In the genomic region with DNA sequence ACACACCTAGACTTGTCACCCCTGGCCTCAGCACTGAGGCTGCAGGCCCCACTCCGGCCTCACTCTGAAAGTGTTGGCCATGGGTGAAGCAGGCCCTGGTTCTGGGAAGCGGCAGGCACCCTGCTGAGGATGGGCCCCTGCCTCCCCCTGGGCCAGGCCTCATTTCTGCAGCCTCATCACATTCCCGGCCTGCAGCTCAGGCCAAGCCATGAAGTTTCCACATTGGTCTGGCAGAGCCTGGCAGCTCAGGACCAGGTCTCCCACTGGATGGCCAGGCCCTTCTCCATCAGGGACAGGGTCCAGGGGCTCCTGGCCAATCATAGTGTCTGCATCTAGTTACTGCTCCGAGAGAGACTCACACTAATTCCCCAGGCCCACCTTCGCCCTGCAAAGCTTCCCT, we compare ENCODE assay signal across 11 mouse cellular contexts. TPM values are rescaled to one million over a fixed set of nuclear protein-coding genes. Genes with fewer than 3 reads are reported as not detected.
DNase-seq lines count a peak whose midpoint lies in the region; ATAC-seq lines count a peak whose summit lies in the region.
"Had no signal": no experiment of that assay in that cellular context is flagged by ENCODE, and none has a peak within 500 bp of the region (broad histone marks: within the 10 kb centered on the region; RNA-seq: fewer than 3 reads in every experiment).

No protein-coding gene starts in this region.

- H3K9ac ChIP-seq in forebrain, embryonic 16.5 days (replicated peaks; ENCODE audit: low read depth, low read length): no peak overlapping the region
- peak overlapping the region; percentile 37 for H3K9ac ChIP-seq in midbrain, embryonic 11.5 days (ENCODE audit: low read length)
- H3K9ac ChIP-seq: liver, embryonic 15.5 days had no signal

- no peaks in the 10 kb centered on the region for H3K9me3 ChIP-seq in forebrain, embryonic 10.5 days
- no peaks in the 10 kb centered on the region for H3K9me3 ChIP-seq in forebrain, embryonic 16.5 days (ENCODE audit: control insufficient read depth, low read length)
- H3K9me3 ChIP-seq in midbrain, embryonic 11.5 days (ENCODE audit: control insufficient read depth, low read length): no peaks in the 10 kb centered on the region
- H3K9me3 ChIP-seq: liver, embryonic 15.5 days had no signal

- peaks cover 15% of the 10 kb centered on the region for H3K27me3 ChIP-seq in forebrain, embryonic 10.5 days (ENCODE audit: poor library complexity, severe bottlenecking)
- no peaks in the 10 kb centered on the region for H3K27me3 ChIP-seq in forebrain, embryonic 16.5 days (replicated peaks; ENCODE audit: control insufficient read depth, insufficient read depth, low read length)
- H3K27me3 ChIP-seq in midbrain, embryonic 11.5 days (ENCODE audit: control insufficient read depth, insufficient read depth, low read length): no peaks in the 10 kb centered on the region

- H3K4me1 ChIP-seq in forebrain, embryonic 10.5 days: peaks cover 67% of the 10 kb centered on the region
- H3K4me1 ChIP-seq in forebrain, embryonic 16.5 days (replicated peaks; ENCODE audit: control insufficient read depth, insufficient read depth, low read length): peaks cover 13% of the 10 kb centered on the region
- H3K4me1 ChIP-seq in midbrain, embryonic 11.5 days (ENCODE audit: control insufficient read depth, insufficient read depth, low read length): peaks cover 44% of the 10 kb centered on the region
- H3K4me1 ChIP-seq: liver, embryonic 15.5 days had no signal

- H3K4me2 ChIP-seq in forebrain, embryonic 16.5 days (ENCODE audit: low read length): no peak overlapping the region
- 0 out of 2 replicates have a peak overlapping the region, but pooled peaks have one; percentile 9 for H3K4me2 ChIP-seq in midbrain, embryonic 11.5 days
- H3K4me2 ChIP-seq: liver, embryonic 15.5 days had no signal

- H3K36me3 ChIP-seq in forebrain, embryonic 10.5 days (replicated peaks): no peaks in the 10 kb centered on the region
- no peaks in the 10 kb centered on the region for H3K36me3 ChIP-seq in forebrain, embryonic 16.5 days (ENCODE audit: control insufficient read depth, insufficient read depth)
- H3K36me3 ChIP-seq in midbrain, embryonic 11.5 days (ENCODE audit: control insufficient read depth, insufficient read depth, low read length): no peaks in the 10 kb centered on the region
- H3K36me3 ChIP-seq: liver, embryonic 15.5 days had no signal

- 0 out of 2 replicates have a peak overlapping the region, but pooled peaks have one; percentile 6 for H3K4me3 ChIP-seq in forebrain, embryonic 10.5 days
- H3K4me3 ChIP-seq in forebrain, embryonic 16.5 days (replicated peaks; ENCODE audit: low read length): no peak overlapping the region
- no peak overlapping the region for H3K4me3 ChIP-seq in midbrain, embryonic 11.5 days (ENCODE audit: low read depth, low read length)
- H3K4me3 ChIP-seq: liver, embryonic 15.5 days had no signal

- 38% methylated on average over 5 of the region's 5 CpGs for WGBS in forebrain, embryonic 10.5 days
- WGBS in forebrain, embryonic 16.5 days: 35% methylated on average over 5 of the region's 5 CpGs
- 31% methylated on average over 5 of the region's 5 CpGs for WGBS in midbrain, embryonic 11.5 days

- no peak for DNase-seq in forebrain, embryonic 10.5 days (ENCODE audit: extremely low spot score, low spot score)
- DNase-seq in lung, postnatal 10 days: peak; percentile 34
- DNase-seq in lung, postnatal 25 days (ENCODE audit: low spot score): no peak
- DNase-seq in midbrain, embryonic 11.5 days (ENCODE audit: low spot score, missing footprints): no peak
- no peak for DNase-seq in right cerebral cortex, postnatal 14 days
- DNase-seq in layer of hippocampus, postnatal 36 days: no peak
- DNase-seq in layer of hippocampus, adult 18-20 months (ENCODE audit: low spot score in 2 of 2): no peak
- DNase-seq: cerebellum, adult 11 months; thymus, postnatal 36 days had no signal

- peak overlapping the region; percentile 91 for H3K27ac ChIP-seq in forebrain, embryonic 10.5 days
- H3K27ac ChIP-seq in forebrain, embryonic 16.5 days (ENCODE audit: low read length): no peak overlapping the region
- H3K27ac ChIP-seq in midbrain, embryonic 11.5 days (ENCODE audit: low read depth, low read length): peak overlapping the region; percentile 76
- H3K27ac ChIP-seq: liver, embryonic 15.5 days had no signal

- no peak for ATAC-seq in forebrain, embryonic 16.5 days
- ATAC-seq in midbrain, embryonic 11.5 days (ENCODE audit: low FRiP score): no peak; the same call in 1 of the 2 replicates

RNA-seq across cellular contexts. Expression of a gene that starts 33.3 kb away (rescaled TPM):
- polyA plus RNA-seq in forebrain, embryonic 10.5 days (2016; fragmentation: Nextera tagmentation; extraction: Ambion mirVana): 0.55 and 0.63 TPM in 2 replicates
- polyA plus RNA-seq in forebrain, embryonic 16.5 days (2015; fragmentation: Nextera tagmentation; extraction: Ambion mirVana): 11.6 and 19.8 TPM in 2 replicates
- 2.2 and 2.9 TPM in 2 replicates for polyA plus RNA-seq in midbrain, embryonic 11.5 days (2014; fragmentation: Nextera tagmentation; extraction: Ambion mirVana)
- 1 to 10 TPM; 2.1 to 3.3 TPM for total RNA-seq in layer of hippocampus, postnatal 36 days (2021)
- 1 to 10 TPM; 3.1 to 3.9 TPM for total RNA-seq in layer of hippocampus, adult 18-20 months (2021)

RNA-seq across cellular contexts. Expression of a gene that starts 33.7 kb away (rescaled TPM):
- 3.3 and 3.7 TPM in 2 replicates for polyA plus RNA-seq in forebrain, embryonic 10.5 days (2016; fragmentation: Nextera tagmentation; extraction: Ambion mirVana)
- polyA plus RNA-seq in forebrain, embryonic 16.5 days (2015; fragmentation: Nextera tagmentation; extraction: Ambion mirVana): 0.92 and 1.5 TPM in 2 replicates
- 2.2 and 2.5 TPM in 2 replicates for polyA plus RNA-seq in midbrain, embryonic 11.5 days (2014; fragmentation: Nextera tagmentation; extraction: Ambion mirVana)
- total RNA-seq in layer of hippocampus, postnatal 36 days (2021): 1 to 10 TPM; 1.3 to 1.7 TPM
- total RNA-seq in layer of hippocampus, adult 18-20 months (2021): 1 to 10 TPM in 1 of 2 experiments, under 1 TPM in 1; 0.99 to 1.4 TPM
